Mouse (Mus musculus): ENCODE measurements around the gene Ier2. TPM values are rescaled to one million over a fixed set of nuclear protein-coding genes. Genes with fewer than 3 reads are reported as not detected.
"Not testable (repeated sequence)": the region's sequence is repeated elsewhere in the genome, so short reads cannot be mapped to it uniquely, and the experiment has no call there.

Gene Ier2
- polyA plus RNA-seq, 1 experiment = 75.7 TPM

DNA sequence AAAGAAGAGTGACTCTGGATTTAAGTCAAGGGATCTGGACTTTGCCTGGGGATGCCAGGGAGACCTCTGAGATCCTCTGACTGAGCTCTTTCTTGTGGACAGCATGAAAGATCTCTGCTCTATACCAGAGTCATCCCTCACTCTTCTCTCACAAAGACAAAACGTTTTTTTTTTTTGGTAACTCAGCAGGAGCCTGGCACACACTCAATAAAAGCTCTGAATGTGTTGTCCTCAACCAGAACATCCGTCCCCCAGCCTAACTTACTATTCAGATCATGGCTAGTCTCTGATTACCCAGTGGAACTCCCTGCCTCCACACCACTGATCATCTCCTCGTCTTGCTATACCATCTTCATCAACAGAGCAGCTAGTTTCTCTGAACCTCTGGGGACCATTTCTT, 21.9 kb upstream of the Ier2 start:
- Histone ChIP-seq H3K36me3 (ENCODE audit: control insufficient read depth, insufficient read depth) (peaks cover 15% of the 10 kb centered on the region), H3K27me3 (ENCODE audit: control insufficient read depth, insufficient read depth, insufficient read length) (no peaks in the 10 kb centered on the region), H3K79me2 (ENCODE audit: control insufficient read depth, insufficient read depth) (peaks cover 77% of the 10 kb centered on the region), H3ac (ENCODE audit: control insufficient read depth, insufficient read length) (no peak overlapping the region), H3K4me3 (no peak overlapping the region), H3K4me2 (ENCODE audit: low read depth) (no peak overlapping the region)
- no peak for TF ChIP-seq E2F4 (IDR thresholded peaks at IDR 0.05; ENCODE audit: insufficient read depth)
- no peak for TF ChIP-seq USF1 (IDR thresholded peaks at IDR 0.05; ENCODE audit: low read depth)
- no peak for TF ChIP-seq POLR2AphosphoS2 (IDR thresholded peaks at IDR 0.05; ENCODE audit: insufficient read length, low read depth)
- no peak for TF ChIP-seq MYOG (IDR thresholded peaks at IDR 0.05; ENCODE audit: control insufficient read depth in 1 of 3, insufficient read depth in 1 of 3, insufficient read length in 2 of 3, low read depth in 2 of 3)
- TF ChIP-seq MAX (IDR thresholded peaks at IDR 0.05; ENCODE audit: low read depth) = no peak
- TF ChIP-seq TCF12 (IDR thresholded peaks at IDR 0.05; ENCODE audit: insufficient read depth, poor library complexity, severe bottlenecking) = no peak
- no peak for TF ChIP-seq TCF3 (IDR thresholded peaks at IDR 0.05; ENCODE audit: insufficient read length, low read depth)
- no peak for TF ChIP-seq CEBPB (IDR thresholded peaks at IDR 0.05; ENCODE audit: insufficient read depth, poor library complexity, severe bottlenecking)
- TF ChIP-seq MYOD1 (IDR thresholded peaks at IDR 0.05; ENCODE audit: control insufficient read depth in 1 of 3, insufficient read length in 2 of 3, low read depth in 2 of 3) = no peak
- no peak for TF ChIP-seq POLR2A (IDR thresholded peaks at IDR 0.05; ENCODE audit: insufficient read length, low read depth)
- no peak for TF ChIP-seq REST (IDR thresholded peaks at IDR 0.05; ENCODE audit: insufficient read depth, insufficient read length)
- no peak for TF ChIP-seq SRF (IDR thresholded peaks at IDR 0.05; ENCODE audit: control insufficient read depth, insufficient read length, low read depth)

DNA sequence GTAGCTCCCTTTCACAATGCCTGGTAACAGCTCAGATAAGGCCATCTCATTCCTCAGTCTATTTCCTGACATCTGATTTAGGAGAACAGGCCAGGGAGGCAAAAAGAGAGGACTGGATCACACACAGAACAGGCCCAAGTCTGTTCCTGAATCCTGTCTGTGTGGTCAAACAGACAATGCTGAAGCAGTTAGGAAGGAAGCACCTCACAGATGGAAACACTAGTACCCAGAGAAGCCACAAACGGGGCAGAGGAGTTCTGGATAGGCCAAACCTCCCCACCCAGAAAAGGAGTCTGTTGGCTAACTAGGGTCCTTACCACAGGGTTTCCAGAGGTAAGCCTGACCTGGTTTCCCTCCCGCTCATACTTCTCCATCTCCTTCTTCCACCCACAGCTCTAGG, 19.6 kb upstream of the Ier2 start:
- no peak overlapping the region for H3K4me3 ChIP-seq
- peaks cover 15% of the 10 kb centered on the region for H3K36me3 ChIP-seq (ENCODE audit: control insufficient read depth, insufficient read depth)
- H3K4me2 ChIP-seq (ENCODE audit: low read depth) = no peak overlapping the region
- no peak overlapping the region for H3ac ChIP-seq (ENCODE audit: control insufficient read depth, insufficient read length)
- peaks cover 94% of the 10 kb centered on the region for H3K79me2 ChIP-seq (ENCODE audit: control insufficient read depth, insufficient read depth)
- TF ChIP-seq USF1 (IDR thresholded peaks at IDR 0.05; ENCODE audit: low read depth) (no peak), MYOD1 (IDR thresholded peaks at IDR 0.05; ENCODE audit: control insufficient read depth in 1 of 3, insufficient read length in 2 of 3, low read depth in 2 of 3) (no peak), SRF (IDR thresholded peaks at IDR 0.05; ENCODE audit: control insufficient read depth, insufficient read length, low read depth) (no peak), TCF12 (IDR thresholded peaks at IDR 0.05; ENCODE audit: insufficient read depth, poor library complexity, severe bottlenecking) (no peak), CEBPB (IDR thresholded peaks at IDR 0.05; ENCODE audit: insufficient read depth, poor library complexity, severe bottlenecking) (no peak), POLR2A (IDR thresholded peaks at IDR 0.05; ENCODE audit: insufficient read length, low read depth) (no peak), REST (IDR thresholded peaks at IDR 0.05; ENCODE audit: insufficient read depth, insufficient read length) (no peak), POLR2AphosphoS2 (IDR thresholded peaks at IDR 0.05; ENCODE audit: insufficient read length, low read depth) (no peak), TCF3 (IDR thresholded peaks at IDR 0.05; ENCODE audit: insufficient read length, low read depth) (no peak), MAX (IDR thresholded peaks at IDR 0.05; ENCODE audit: low read depth) (no peak), E2F4 (IDR thresholded peaks at IDR 0.05; ENCODE audit: insufficient read depth) (no peak), MYOG (IDR thresholded peaks at IDR 0.05; ENCODE audit: control insufficient read depth in 1 of 3, insufficient read depth in 1 of 3, insufficient read length in 2 of 3, low read depth in 2 of 3) (no peak)
- H3K27me3 ChIP-seq (ENCODE audit: control insufficient read depth, insufficient read depth, insufficient read length) = no peaks in the 10 kb centered on the region

DNA sequence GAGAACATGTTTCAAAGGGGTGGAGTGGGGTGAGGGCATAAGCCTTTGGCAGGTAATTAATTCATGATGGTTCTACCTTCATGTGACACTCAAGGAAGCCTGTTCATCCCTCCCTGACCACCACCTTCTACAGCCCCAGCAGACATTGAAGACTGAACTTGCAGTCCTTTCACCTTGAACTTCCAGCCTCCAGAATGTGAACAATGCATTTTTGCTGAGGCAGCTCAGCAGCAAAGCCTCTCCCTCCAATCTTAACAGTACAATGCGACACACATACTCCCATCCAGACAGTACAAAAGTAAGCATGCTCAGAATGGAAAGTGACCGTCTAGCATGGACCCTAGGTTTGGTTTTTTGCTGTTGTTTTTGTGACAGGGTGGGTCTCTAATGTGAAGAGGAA, 18.8 kb upstream of the Ier2 start:
- Histone ChIP-seq H3ac (ENCODE audit: control insufficient read depth, insufficient read length) (no peak overlapping the region), H3K79me2 (ENCODE audit: control insufficient read depth, insufficient read depth) (peaks cover 94% of the 10 kb centered on the region), H3K4me2 (ENCODE audit: low read depth) (no peak overlapping the region), H3K4me3 (no peak overlapping the region), H3K27me3 (ENCODE audit: control insufficient read depth, insufficient read depth, insufficient read length) (no peaks in the 10 kb centered on the region), H3K36me3 (ENCODE audit: control insufficient read depth, insufficient read depth) (peaks cover 15% of the 10 kb centered on the region)
- TF ChIP-seq MYOD1 (IDR thresholded peaks at IDR 0.05; ENCODE audit: control insufficient read depth in 1 of 3, insufficient read length in 2 of 3, low read depth in 2 of 3) (no peak), POLR2AphosphoS2 (IDR thresholded peaks at IDR 0.05; ENCODE audit: insufficient read length, low read depth) (no peak), SRF (IDR thresholded peaks at IDR 0.05; ENCODE audit: control insufficient read depth, insufficient read length, low read depth) (no peak), TCF12 (IDR thresholded peaks at IDR 0.05; ENCODE audit: insufficient read depth, poor library complexity, severe bottlenecking) (no peak), POLR2A (IDR thresholded peaks at IDR 0.05; ENCODE audit: insufficient read length, low read depth) (no peak), USF1 (IDR thresholded peaks at IDR 0.05; ENCODE audit: low read depth) (no peak), MYOG (IDR thresholded peaks at IDR 0.05; ENCODE audit: control insufficient read depth in 1 of 3, insufficient read depth in 1 of 3, insufficient read length in 2 of 3, low read depth in 2 of 3) (no peak), MAX (IDR thresholded peaks at IDR 0.05; ENCODE audit: low read depth) (no peak), E2F4 (IDR thresholded peaks at IDR 0.05; ENCODE audit: insufficient read depth) (no peak), TCF3 (IDR thresholded peaks at IDR 0.05; ENCODE audit: insufficient read length, low read depth) (no peak), REST (IDR thresholded peaks at IDR 0.05; ENCODE audit: insufficient read depth, insufficient read length) (no peak), CEBPB (IDR thresholded peaks at IDR 0.05; ENCODE audit: insufficient read depth, poor library complexity, severe bottlenecking) (no peak)

DNA sequence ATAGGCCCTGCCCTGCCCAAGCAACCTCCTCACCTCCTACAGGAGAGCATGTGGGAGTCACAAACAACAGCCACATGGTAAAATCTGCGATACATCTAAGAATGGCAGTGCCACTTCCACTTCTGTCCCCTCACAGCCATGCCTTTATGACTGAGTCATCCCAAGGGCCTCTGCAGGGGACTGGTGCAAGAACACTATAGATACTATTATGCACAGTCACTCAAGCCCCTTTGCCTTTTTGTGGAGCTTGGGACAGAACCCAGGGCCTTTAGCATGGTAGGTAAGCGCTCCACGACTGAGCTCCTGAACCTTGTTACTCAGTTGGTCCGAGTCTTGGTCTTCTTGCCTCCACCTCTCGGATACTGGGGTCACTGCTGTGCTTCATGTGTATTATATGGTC, 14.7 kb upstream of the Ier2 start:
- peaks cover 14% of the 10 kb centered on the region for H3K36me3 ChIP-seq (ENCODE audit: control insufficient read depth, insufficient read depth)

DNA sequence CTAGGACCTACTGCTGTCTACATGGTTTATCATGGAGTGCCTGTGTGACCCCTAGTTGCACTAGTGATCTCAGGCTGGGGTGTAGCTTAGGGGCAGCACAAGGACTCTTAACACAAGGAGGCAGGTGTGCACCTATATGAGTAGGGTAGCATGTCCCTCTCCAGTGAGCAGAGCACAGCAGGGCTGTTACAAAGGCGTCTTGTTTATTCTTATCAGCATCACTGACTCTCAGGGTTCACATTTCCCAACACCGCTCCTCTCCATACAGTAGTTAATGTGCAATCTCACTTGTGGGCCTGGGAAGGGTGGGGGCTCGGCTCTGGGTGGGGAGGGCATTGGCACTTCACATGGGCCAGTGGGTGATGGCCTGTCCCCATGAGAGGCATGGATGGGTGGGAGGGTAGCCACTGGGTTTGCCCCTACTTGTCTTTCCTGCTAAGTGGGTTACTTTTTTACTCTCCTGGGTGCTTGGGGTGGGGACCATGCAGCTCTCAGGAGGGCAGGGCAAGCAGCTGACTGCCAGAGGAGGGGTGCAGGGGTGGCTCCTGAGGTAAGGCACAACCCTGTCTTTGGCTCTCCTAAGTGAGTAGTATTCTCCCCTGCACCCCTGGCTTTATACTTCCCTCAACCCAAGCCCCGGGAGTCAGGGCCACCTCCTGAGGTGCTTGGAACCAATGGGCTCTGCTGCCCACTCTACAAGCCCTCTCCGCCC, 7.8 kb upstream of the Ier2 start:
- H3K27me3 ChIP-seq (ENCODE audit: control insufficient read depth, insufficient read depth, insufficient read length); H3K4me2 ChIP-seq (ENCODE audit: low read depth); H3K79me2 ChIP-seq (ENCODE audit: control insufficient read depth, insufficient read depth); H3K4me3 ChIP-seq; H3K36me3 ChIP-seq (ENCODE audit: control insufficient read depth, insufficient read depth); H3ac ChIP-seq (ENCODE audit: control insufficient read depth, insufficient read length): not testable (repeated sequence)

More for the DNA sequence above, 14.7 kb upstream of the Ier2 start:
- H3K79me2 ChIP-seq (ENCODE audit: control insufficient read depth, insufficient read depth) = peaks cover 52% of the 10 kb centered on the region
- no peak overlapping the region for H3ac ChIP-seq (ENCODE audit: control insufficient read depth, insufficient read length)
- no peak overlapping the region for H3K4me2 ChIP-seq (ENCODE audit: low read depth)
- TF ChIP-seq MYOD1 (IDR thresholded peaks at IDR 0.05; ENCODE audit: control insufficient read depth in 1 of 3, insufficient read length in 2 of 3, low read depth in 2 of 3) = no peak
- no peak for TF ChIP-seq USF1 (IDR thresholded peaks at IDR 0.05; ENCODE audit: low read depth)
- TF ChIP-seq TCF12 (IDR thresholded peaks at IDR 0.05; ENCODE audit: insufficient read depth, poor library complexity, severe bottlenecking) = no peak
- TF ChIP-seq CEBPB (IDR thresholded peaks at IDR 0.05; ENCODE audit: insufficient read depth, poor library complexity, severe bottlenecking) = no peak
- TF ChIP-seq REST (IDR thresholded peaks at IDR 0.05; ENCODE audit: insufficient read depth, insufficient read length) = no peak
- no peak for TF ChIP-seq E2F4 (IDR thresholded peaks at IDR 0.05; ENCODE audit: insufficient read depth)
- no peak for TF ChIP-seq MYOG (IDR thresholded peaks at IDR 0.05; ENCODE audit: control insufficient read depth in 1 of 3, insufficient read depth in 1 of 3, insufficient read length in 2 of 3, low read depth in 2 of 3)
- no peak for TF ChIP-seq POLR2A (IDR thresholded peaks at IDR 0.05; ENCODE audit: insufficient read length, low read depth)
- no peak for TF ChIP-seq TCF3 (IDR thresholded peaks at IDR 0.05; ENCODE audit: insufficient read length, low read depth)
- no peak for TF ChIP-seq SRF (IDR thresholded peaks at IDR 0.05; ENCODE audit: control insufficient read depth, insufficient read length, low read depth)
- TF ChIP-seq POLR2AphosphoS2 (IDR thresholded peaks at IDR 0.05; ENCODE audit: insufficient read length, low read depth) = no peak
- no peak for TF ChIP-seq MAX (IDR thresholded peaks at IDR 0.05; ENCODE audit: low read depth)
- no peak overlapping the region for H3K4me3 ChIP-seq
- no peaks in the 10 kb centered on the region for H3K27me3 ChIP-seq (ENCODE audit: control insufficient read depth, insufficient read depth, insufficient read length)

Measured in myocyte (in vitro differentiated cells).